Mouse (Mus musculus): ENCODE measurements at regions not wholly inside any gene's neighbourhood (a gene's known extent, or its start where the extent isn't known, plus 50 kb on each side); places are given as distances from the start of the nearest gene placed in this dataset.
"Not testable (repeated sequence)": the region's sequence is repeated elsewhere in the genome, so short reads cannot be mapped to it uniquely, and the experiment has no call there.

DNA sequence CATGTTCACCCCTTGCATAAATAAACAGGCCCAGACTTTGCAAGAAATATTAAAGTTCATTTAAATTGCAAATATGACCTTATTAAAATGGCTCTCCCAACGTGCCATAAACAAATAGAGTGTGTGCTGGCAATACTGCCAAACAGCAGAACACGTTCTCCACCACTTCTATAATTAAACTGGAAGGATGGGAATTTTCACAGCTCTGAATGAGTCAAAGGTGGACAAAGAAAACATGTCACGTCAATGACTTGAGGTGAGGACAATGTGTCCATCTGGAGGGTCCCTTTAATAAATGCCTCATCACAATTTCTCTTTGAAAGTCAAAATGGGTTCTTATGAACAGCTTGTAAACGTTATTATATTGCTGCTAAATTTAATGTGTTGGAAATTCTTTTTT lies 114.8 kb downstream of the Galc start:
- no peak for DNase-seq

- DNase-seq: no peak
Observed at GRCm38 (mm10) chr12:98143170-98143569, 116.1 kb downstream of the Galc start.

- not testable (repeated sequence) for DNase-seq
Observed at GRCm38 (mm10) chr12:98139906-98140305, 119.4 kb downstream of the Galc start.

- no peak for DNase-seq
Observed at GRCm38 (mm10) chr12:98131276-98131675, 128.0 kb downstream of the Galc start.

DNA sequence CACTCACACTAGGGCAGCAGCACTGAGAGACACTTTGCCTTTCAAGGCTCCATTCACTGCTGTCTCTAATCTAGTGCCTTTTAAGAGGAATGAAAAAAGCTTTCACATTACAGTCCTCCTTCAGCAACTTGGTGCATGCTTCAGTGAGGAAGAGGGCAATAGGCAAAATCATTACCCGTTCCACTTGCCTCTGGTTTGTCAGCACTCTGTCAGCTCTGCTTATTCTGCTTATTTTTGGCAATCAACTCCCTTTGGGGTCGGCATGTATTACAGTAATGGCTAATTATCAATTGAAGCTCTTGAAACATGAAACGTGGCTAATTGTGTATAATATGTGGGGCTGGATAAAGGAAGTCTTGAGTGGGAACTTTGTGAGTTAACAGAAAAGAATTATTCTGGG lies 135.7 kb downstream of the Galc start:
- DNase-seq: no peak

GRCm38 (mm10) chr12:98108039-98108438 lies 151.2 kb downstream of the Galc start:
- no peak for DNase-seq

- no peak for DNase-seq
Observed at GRCm38 (mm10) chr12:98106789-98107684, 152.2 kb downstream of the Galc start.

DNA sequence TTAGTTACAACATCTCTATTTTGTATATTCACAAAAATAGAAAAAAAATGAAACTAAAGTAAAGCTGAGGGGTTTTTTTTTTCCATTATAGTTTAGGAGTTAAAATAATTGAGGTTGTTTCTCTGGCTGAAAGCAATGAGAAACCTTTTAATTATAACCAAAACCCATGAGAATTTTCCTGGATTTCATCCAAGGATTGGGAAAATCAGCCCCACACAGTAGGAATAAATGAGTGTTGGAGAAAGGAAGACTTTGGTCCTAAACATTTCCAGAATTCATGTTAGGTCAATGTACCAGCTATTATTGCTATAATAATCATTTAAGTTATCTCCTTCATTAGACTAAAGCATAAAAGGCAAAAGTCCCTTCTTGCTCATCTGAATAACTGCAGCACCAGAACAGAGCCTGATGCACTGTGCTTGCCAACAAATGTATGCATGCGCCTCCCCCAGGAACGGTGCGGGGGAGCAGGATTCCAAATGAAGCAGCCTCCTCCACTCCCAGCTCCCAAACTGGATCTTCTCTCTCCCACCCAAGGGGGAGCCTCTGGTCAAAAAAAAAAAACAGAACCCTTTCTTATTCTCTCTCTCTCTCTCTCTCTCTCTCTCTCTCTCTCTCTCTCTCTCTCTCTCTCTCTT lies 153.0 kb downstream of the Galc start:
- no peak for DNase-seq

- DNase-seq: no peak
Observed at GRCm38 (mm10) chr12:98105749-98106148, 153.5 kb downstream of the Galc start.

- no peak for DNase-seq
Observed at GRCm38 (mm10) chr12:98090171-98090570, 169.1 kb downstream of the Galc start.

GRCm38 (mm10) chr12:98078351-98078750 lies 180.9 kb downstream of the Galc start:
- no peak for DNase-seq

DNA sequence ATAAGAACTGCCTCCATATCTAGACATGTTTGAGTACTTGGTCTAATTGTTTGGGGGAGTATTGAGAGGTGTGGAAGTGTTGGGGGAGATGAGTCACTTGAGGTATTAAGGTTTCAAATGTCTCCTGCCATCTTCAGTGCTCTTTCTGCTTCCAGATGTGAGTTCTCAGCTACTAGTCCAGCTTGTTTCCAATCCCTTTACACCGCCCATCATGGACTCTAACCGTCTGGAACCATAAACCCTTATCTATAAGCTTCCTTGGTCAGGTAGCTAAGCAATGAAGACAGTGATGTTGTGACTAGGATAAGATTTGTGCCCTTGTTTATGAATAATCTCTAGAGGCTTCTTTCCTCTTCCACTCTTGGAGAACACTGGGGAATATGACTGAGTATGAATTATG lies 183.7 kb downstream of the Galc start:
- DNase-seq: no peak

GRCm38 (mm10) chr12:98069110-98069509 lies 190.1 kb downstream of the Galc start:
- no peak for DNase-seq

DNA sequence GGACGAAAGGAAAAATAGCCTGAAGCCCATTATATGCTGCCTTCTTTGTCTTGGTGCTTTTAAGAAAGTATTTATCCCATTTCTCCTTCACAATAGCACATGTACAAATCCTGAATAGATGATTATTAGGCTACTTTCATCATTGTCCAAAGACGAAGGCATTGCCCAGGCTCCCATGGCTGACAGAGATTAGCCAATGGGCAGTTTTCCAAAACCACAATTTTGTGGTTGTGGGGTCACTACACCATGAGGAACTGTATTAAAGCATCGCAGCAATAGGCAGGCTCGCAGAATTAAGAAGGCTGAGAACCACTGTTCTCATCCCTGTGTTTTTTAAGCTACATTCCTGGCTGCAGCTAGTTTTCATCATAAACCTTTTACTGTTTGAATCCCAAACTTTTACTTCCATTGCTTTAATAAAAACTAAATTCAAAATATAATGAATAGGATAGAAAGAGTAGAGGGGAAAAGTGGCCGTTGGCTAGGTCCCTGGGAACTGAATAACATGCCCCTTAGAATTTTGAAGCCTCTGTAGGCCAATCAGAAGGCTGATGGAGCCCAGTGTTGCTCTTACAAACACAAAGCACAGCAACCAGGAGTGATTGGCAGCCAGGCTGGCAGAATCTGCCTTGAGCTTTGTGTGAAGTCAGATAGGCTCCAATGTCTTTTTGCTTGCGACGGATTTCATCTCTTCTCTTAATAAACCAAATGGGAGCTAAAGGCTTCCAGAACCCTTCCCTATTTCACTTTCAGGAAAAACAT lies 199.7 kb downstream of the Galc start:
- no peak for DNase-seq

DNA sequence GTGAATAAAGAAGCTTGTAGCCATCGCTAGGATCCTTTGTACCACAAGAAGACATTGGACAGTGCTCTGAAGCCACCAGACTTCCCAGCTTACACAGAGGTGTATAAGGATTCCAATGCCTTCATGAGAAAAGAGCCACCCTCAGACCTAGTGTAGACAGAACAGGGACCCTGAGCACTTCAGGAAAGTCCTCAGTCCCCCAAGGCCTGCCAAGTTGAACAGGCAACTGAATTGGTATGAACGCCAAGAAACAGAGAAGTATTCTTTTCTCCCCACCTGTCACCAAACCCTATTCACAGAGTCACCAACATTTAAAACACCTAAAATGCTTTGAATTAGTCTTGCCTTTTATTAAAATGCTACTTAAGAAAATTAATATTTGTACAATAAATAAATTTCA lies 200.3 kb downstream of the Galc start:
- DNase-seq: no peak

GRCm38 (mm10) chr12:98050934-98051333 lies 208.3 kb downstream of the Galc start:
- DNase-seq: no peak

- no peak for DNase-seq
Observed at GRCm38 (mm10) chr12:98050500-98050899, 208.8 kb downstream of the Galc start.

DNA sequence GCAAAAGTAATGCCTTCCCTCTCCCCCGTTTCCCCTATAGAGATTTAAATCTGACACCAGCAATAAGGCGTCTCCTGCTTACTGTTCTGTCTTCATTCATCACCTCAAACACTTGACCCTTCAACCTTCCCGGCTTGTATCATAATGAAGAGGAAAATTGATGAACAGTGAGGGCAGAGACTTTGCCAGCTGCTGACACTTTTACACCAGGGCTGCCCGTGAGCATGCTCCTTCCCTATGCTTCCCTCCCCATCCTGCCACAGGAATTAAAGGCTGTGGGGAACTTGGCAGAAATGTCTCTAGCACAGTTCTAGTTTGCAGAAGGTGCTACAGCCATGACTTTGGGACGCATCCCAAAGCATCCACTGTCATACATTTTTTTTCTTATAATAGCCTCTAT lies 209.2 kb downstream of the Galc start:
- DNase-seq: no peak

DNA sequence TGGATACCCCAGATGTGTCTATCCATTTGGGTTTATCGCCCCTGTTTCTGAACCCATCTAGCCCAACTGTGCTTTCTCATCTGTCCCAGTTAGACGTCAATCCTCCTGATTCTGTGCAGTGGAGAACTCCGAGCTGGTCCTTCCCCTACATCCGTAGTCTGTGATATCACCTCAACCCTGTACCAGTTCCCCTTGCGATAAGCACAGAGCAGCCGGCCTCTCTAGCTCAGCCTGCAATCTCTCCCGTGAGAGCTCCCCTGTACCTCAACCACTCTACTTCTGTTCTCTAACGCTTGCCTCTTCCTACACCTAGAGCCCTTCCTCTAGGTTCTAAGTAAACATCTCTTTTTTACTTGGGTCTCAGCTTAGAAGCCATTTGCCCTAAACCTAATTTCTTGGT lies 211.5 kb downstream of the Galc start:
- no peak for DNase-seq

- no peak for DNase-seq
Observed at GRCm38 (mm10) chr12:98046459-98047440, 212.5 kb downstream of the Galc start.

GRCm38 (mm10) chr12:98045784-98046458 lies 213.3 kb downstream of the Galc start:
- DNase-seq: no peak

DNA sequence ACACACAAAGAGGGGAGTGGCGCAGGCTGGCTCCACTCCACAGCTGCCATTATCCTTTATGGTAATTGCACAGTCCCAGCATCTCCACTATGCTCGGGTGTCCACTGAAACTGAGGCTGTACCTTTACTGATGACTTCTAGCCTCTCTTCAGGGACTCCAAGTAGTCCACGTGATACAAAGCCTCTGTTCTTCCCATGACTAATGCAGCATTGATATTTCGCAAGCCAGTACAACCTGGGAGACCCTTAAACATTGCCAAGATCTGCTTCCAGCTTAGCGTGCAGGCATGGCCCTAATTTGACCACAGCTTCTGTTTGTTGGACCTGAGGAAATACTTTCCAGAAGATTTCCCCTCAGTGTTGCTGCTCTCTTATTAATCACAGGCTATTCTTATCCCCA lies 215.8 kb downstream of the Galc start:
- DNase-seq: no peak
